Mouse (Mus musculus) lung, adult 2 months (tissue): ENCODE results near the gene Irgc1.
A peak's percentile ranks its signal among the peaks of the same experiment; 100 is the strongest.

ENCODE experiments used
- CTCF ChIP-seq: fragments of 200-500 bp; IDR thresholded peaks from 2 replicates; pipeline ENCODE4 v1.5.1; 2011; ENCODE audit warnings: mild to moderate bottlenecking, low read length, control low read depth; ENCODE audit not compliant: insufficient read depth
- POLR2A ChIP-seq: fragments of 200-500 bp; IDR thresholded peaks from 2 replicates; pipeline ENCODE4 v1.6.1; 2011; ENCODE audit warnings: low read depth, mild to moderate bottlenecking, control low read depth, low read length, borderline replicate concordance; ENCODE audit errors: extremely low read depth

DNA sequence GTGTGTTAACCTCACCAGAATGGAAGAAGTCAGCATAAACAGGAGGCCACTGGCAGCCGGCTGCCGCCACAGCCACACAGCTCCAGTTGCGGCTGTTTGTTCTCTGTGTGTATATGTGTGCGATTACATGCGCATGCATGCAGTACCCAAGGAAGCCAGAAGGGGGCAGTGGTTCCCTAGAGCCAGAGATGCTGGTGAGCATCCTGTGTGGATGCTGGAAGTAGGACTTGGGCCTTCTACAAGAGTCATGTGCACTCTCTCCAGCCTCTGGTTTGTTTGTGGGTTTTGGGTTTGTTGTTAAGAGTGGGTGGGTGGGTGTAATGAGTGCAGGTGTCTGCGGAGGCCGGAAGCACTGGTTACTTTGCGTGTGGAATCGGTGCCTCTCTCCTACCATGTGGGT, 49.2 kb downstream of the Irgc1 start:
- TF ChIP-seq CTCF (peak; percentile 36; the same call in 1 of the 2 replicates), POLR2A (no peak)
